Mouse (Mus musculus) liver, postnatal 0 days (tissue): ENCODE measurements around the gene Kcmf1. TPM values are rescaled to one million over a fixed set of nuclear protein-coding genes. Genes with fewer than 3 reads are reported as not detected.

ENCODE experiments used
- ATAC-seq: fragments of 200-750 bp; cut with Nextera tagmentation; 2 replicates; pipeline ENCODE4 v1.8.0; 2017; ENCODE audit warnings: mild to moderate bottlenecking, moderate library complexity
- DNase-seq: peaks from one replicate; pipeline ENCODE4 v3.0.0-alpha.2; 2016
- H3K27ac ChIP-seq: fragments of 300-500 bp; sonication (generic); 2 replicates; pipeline ENCODE4 v1.5.1; 2014; ENCODE audit warnings: antibody characterized with exemption, moderate library complexity, mild to moderate bottlenecking, low read depth
- H3K27me3 ChIP-seq: fragments of 300-500 bp; sonication (generic); 2 replicates; pipeline ENCODE4 v1.6.1; 2014; ENCODE audit warnings: low read length, control low read depth, mixed read lengths; ENCODE audit not compliant: insufficient read depth
- H3K36me3 ChIP-seq: fragments of 300-500 bp; sonication (generic); replicated peaks from 2 replicates; pipeline ENCODE4 v1.6.1; 2014; ENCODE audit warnings: mild to moderate bottlenecking, control low read depth, low read length, moderate library complexity, mixed read lengths; ENCODE audit not compliant: insufficient read depth
- H3K4me1 ChIP-seq: fragments of 300-500 bp; sonication (generic); 2 replicates; pipeline ENCODE4 v1.6.1; 2014; ENCODE audit warnings: antibody characterized with exemption, mild to moderate bottlenecking, control low read depth; ENCODE audit not compliant: insufficient read depth
- H3K4me2 ChIP-seq: fragments of 300-500 bp; sonication (generic); 2 replicates; pipeline ENCODE4 v1.6.1; 2014; ENCODE audit warnings: low read depth, mild to moderate bottlenecking, low read length, moderate library complexity, mixed read lengths
- H3K4me3 ChIP-seq: fragments of 300-500 bp; sonication (generic); 2 replicates; pipeline ENCODE4 v1.5.1; 2014; ENCODE audit warnings: low read depth, low read length
- H3K9ac ChIP-seq: fragments of 300-500 bp; sonication (generic); replicated peaks from 2 replicates; pipeline ENCODE4 v1.6.1; 2014; ENCODE audit warnings: mild to moderate bottlenecking, moderate library complexity
- H3K9me3 ChIP-seq: fragments of 300-500 bp; sonication (generic); 2 replicates; pipeline ENCODE4 v1.6.1; 2016; ENCODE audit warnings: mild to moderate bottlenecking, control low read depth, low read length, mixed read lengths
- CTCF ChIP-seq: sonication (generic); IDR thresholded peaks from 2 replicates; pipeline ENCODE4 v1.5.1; 2016; ENCODE audit warnings: antibody characterized with exemption, low read depth
- EP300 ChIP-seq: IDR thresholded peaks from 2 replicates; pipeline ENCODE4 v1.6.1; 2016; ENCODE audit warnings: antibody characterized with exemption, low read depth, mild to moderate bottlenecking
- WGBS: fragments of 180-500 bp; shearing (Covaris S2); extraction: QIAGEN DNeasy Blood & Tissue Kit; methylation state at CpG from one replicate; pipeline ENCODE4 v1.1.7; 2014; ENCODE audit not compliant: insufficient replicate concordance; 5-methylcytosine and 5-hydroxymethylcytosine counted together
- polyA plus RNA-seq: library from polyadenylated mRNA; unstranded; fragments of >200 nt; fragmentation: Nextera tagmentation; extraction: Ambion mirVana; gene quantifications from 2 replicates; pipeline ENCODE4 v1.2.1, GENCODE M21; 2015

Kcmf1 gene
- polyA plus RNA-seq, 1 experiment from 2014 or later, result 32.9 TPM

GRCm38 (mm10) chr6:72923381-72923780 is 23.6 kb upstream of the Kcmf1 start:
- H3K4me1 ChIP-seq, result 0 out of 2 replicates have a peak, but pooled peaks cover 3% of the 10 kb centered on the region
- H3K27ac ChIP-seq, result no peak overlapping the region
- no peak for TF ChIP-seq EP300
- TF ChIP-seq CTCF, result no peak
- no peak overlapping the region for H3K4me2 ChIP-seq
- 82% methylated on average over 8 of the region's 8 CpGs for WGBS
- ATAC-seq (no peak), DNase-seq (no peak)
- H3K27me3 ChIP-seq, result no peaks in the 10 kb centered on the region
- no peaks in the 10 kb centered on the region for H3K36me3 ChIP-seq
- H3K9me3 ChIP-seq, result no peaks in the 10 kb centered on the region
- H3K9ac ChIP-seq, result no peak overlapping the region
- H3K4me3 ChIP-seq, result no peak overlapping the region

GRCm38 (mm10) chr6:72921081-72921480 is 21.3 kb upstream of the Kcmf1 start:
- DNase-seq (no peak), ATAC-seq (no peak)
- H3K9ac ChIP-seq, result no peak overlapping the region
- no peaks in the 10 kb centered on the region for H3K36me3 ChIP-seq
- H3K27me3 ChIP-seq, result no peaks in the 10 kb centered on the region
- H3K4me1 ChIP-seq, result no peaks in the 10 kb centered on the region
- no peak overlapping the region for H3K4me2 ChIP-seq
- H3K4me3 ChIP-seq, result no peak overlapping the region
- H3K27ac ChIP-seq, result no peak overlapping the region
- 95% methylated on average over 3 of the region's 3 CpGs for WGBS
- H3K9me3 ChIP-seq, result no peaks in the 10 kb centered on the region
- no peak for TF ChIP-seq EP300

- Histone ChIP-seq H3K9me3 (no peaks in the 10 kb centered on the region), H3K27me3 (no peaks in the 10 kb centered on the region), H3K4me2 (no peak overlapping the region), H3K36me3 (no peaks in the 10 kb centered on the region), H3K9ac (no peak overlapping the region), H3K27ac (no peak overlapping the region), H3K4me3 (no peak overlapping the region), H3K4me1 (no peaks in the 10 kb centered on the region)
- no peak for TF ChIP-seq EP300
- no peak for TF ChIP-seq CTCF
- WGBS, result 60% methylated on average over 9 of the region's 9 CpGs
- ATAC-seq (no peak), DNase-seq (no peak)
Measured at GRCm38 (mm10) chr6:72918510-72919033, 18.8 kb upstream of the Kcmf1 start.

- DNase-seq, result no peak
- Histone ChIP-seq H3K4me2 (no peak overlapping the region), H3K4me1 (no peaks in the 10 kb centered on the region), H3K4me3 (no peak overlapping the region), H3K9ac (no peak overlapping the region), H3K36me3 (no peaks in the 10 kb centered on the region), H3K27me3 (no peaks in the 10 kb centered on the region), H3K27ac (no peak overlapping the region), H3K9me3 (no peaks in the 10 kb centered on the region)
- ATAC-seq, result no peak
- TF ChIP-seq CTCF (no peak), EP300 (no peak)
- WGBS, result 65% methylated on average over 7 of the region's 7 CpGs
Measured at GRCm38 (mm10) chr6:72916330-72916729, 16.6 kb upstream of the Kcmf1 start.

- TF ChIP-seq CTCF, result peak; percentile 18; the same call in 1 of the 2 replicates
- TF ChIP-seq EP300, result no peak
- Histone ChIP-seq H3K4me3 (no peak overlapping the region), H3K9me3 (no peaks in the 10 kb centered on the region), H3K27ac (no peak overlapping the region), H3K36me3 (no peaks in the 10 kb centered on the region), H3K9ac (no peak overlapping the region), H3K27me3 (no peaks in the 10 kb centered on the region), H3K4me2 (no peak overlapping the region), H3K4me1 (no peaks in the 10 kb centered on the region)
- ATAC-seq (no peak), DNase-seq (no peak)
- WGBS, result 73% methylated on average over 6 of the region's 6 CpGs
Measured at GRCm38 (mm10) chr6:72914087-72914749, 14.4 kb upstream of the Kcmf1 start.

- DNase-seq (no peak), ATAC-seq (no peak)
- H3K4me1 ChIP-seq, result no peaks in the 10 kb centered on the region
- no peak overlapping the region for H3K9ac ChIP-seq
- H3K9me3 ChIP-seq, result no peaks in the 10 kb centered on the region
- no peak overlapping the region for H3K27ac ChIP-seq
- WGBS, result 54% methylated on average over 4 of the region's 4 CpGs
- no peak overlapping the region for H3K4me2 ChIP-seq
- no peaks in the 10 kb centered on the region for H3K27me3 ChIP-seq
- no peaks in the 10 kb centered on the region for H3K36me3 ChIP-seq
- TF ChIP-seq EP300 (no peak), CTCF (no peak)
- H3K4me3 ChIP-seq, result no peak overlapping the region
Measured at GRCm38 (mm10) chr6:72911261-72911660, 11.5 kb upstream of the Kcmf1 start.
